Mouse (Mus musculus): ENCODE data around the gene Sgpp1.

GRCm38 (mm10) chr12:75781995-75782394, 46.5 kb upstream of the Sgpp1 start:
- TF ChIP-seq POLR2A (IDR thresholded peaks at IDR 0.05; ENCODE audit: control insufficient read depth, extremely low read depth, insufficient read depth, low read length, poor library complexity) = no peak
- no peak for TF ChIP-seq CTCF (IDR thresholded peaks at IDR 0.05; ENCODE audit: borderline replicate concordance, control insufficient read depth, extremely low read depth, insufficient read depth, low read length, poor library complexity)
